Mouse (Mus musculus) G1E (cell line): ENCODE measurements at regions not wholly inside any gene's neighbourhood (a gene's known extent, or its start where the extent isn't known, plus 50 kb on each side); places are given as distances from the start of the nearest gene placed in this dataset.

Experiments
- CTCF ChIP-seq: IDR thresholded peaks from 2 replicates; pipeline ENCODE4 v1.5.1; 2012; ENCODE audit warnings: low read depth, low read length, inconsistent platforms, mixed read lengths
- TAL1 ChIP-seq: conservative IDR thresholded peaks from 2 replicates; pipeline ENCODE4 v1.6.1; 2012; ENCODE audit warnings: low read depth, low read length, inconsistent platforms, mixed read lengths

- no peak for TF ChIP-seq TAL1
- TF ChIP-seq CTCF: no peak
Measured at GRCm38 (mm10) chr12:112314781-112315180, 168.8 kb downstream of the Kif26a start.
